Mouse (Mus musculus): ENCODE measurements at regions not wholly inside any gene's neighbourhood (a gene's known extent, or its start where the extent isn't known, plus 50 kb on each side); places are given as distances from the start of the nearest gene placed in this dataset.
A peak's percentile ranks its signal among the peaks of the same experiment; 100 is the strongest.
"Not testable (repeated sequence)": the region's sequence is repeated elsewhere in the genome, so short reads cannot be mapped to it uniquely, and the experiment has no call there.

DNA sequence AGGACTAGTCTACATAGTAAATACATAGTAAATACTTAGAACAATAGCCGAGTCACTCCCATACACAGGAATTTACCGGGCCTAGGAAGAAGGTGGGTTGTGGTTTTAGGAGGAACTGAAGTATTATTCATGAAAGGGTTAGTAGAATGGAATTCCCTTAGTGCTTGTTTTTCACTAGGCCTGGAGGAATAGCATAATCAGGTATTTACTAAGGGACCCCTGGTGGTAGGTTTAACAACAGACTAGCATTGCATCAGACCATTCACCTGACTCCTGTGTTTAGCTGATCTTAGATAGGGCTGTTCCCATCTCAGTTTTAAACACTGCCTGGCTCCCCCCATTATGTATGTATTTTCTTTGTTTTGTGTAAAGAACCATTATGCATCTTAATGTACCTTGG is 339.0 kb downstream of the Dync2h1 start:
- DNase-seq (ENCODE audit: extremely low spot score in 1 of 2, low spot score in 1 of 2), result not testable (repeated sequence)

GRCm38 (mm10) chr9:6834936-6835335 is 349.3 kb downstream of the Dync2h1 start:
- DNase-seq (ENCODE audit: extremely low spot score in 1 of 2, low spot score in 1 of 2), result not testable (repeated sequence)

- no peak for DNase-seq (ENCODE audit: extremely low spot score in 1 of 2, low spot score in 1 of 2)
Measured at GRCm38 (mm10) chr9:6834470-6834869, 349.8 kb downstream of the Dync2h1 start.

DNA sequence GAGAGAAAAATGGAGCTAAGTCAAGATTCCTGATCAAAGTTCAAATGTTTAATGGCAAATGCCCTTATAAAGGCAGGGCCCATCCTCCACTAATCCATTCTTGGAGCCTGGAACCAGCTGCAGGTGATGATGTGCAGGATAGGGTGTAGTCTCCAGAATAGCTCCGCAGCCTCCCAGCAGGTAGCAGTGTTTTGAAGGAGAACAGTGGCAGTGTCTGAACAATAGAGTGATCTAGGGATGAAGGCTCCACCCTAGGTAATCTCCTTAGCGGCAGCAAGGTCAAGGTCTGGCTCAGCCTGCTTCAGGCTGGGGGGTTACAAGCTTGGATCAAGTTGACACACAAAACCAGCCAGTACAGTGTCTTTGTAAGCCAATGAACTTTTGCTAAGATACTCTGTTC is 351.4 kb downstream of the Dync2h1 start:
- no peak for DNase-seq (ENCODE audit: extremely low spot score in 1 of 2, low spot score in 1 of 2)

- not testable (repeated sequence) for DNase-seq (ENCODE audit: extremely low spot score in 1 of 2, low spot score in 1 of 2)
Measured at GRCm38 (mm10) chr9:6831642-6832041, 352.6 kb downstream of the Dync2h1 start.

GRCm38 (mm10) chr9:6826581-6826980 is 357.7 kb downstream of the Dync2h1 start:
- no peak for DNase-seq (ENCODE audit: extremely low spot score in 1 of 2, low spot score in 1 of 2)

- DNase-seq (ENCODE audit: extremely low spot score in 1 of 2, low spot score in 1 of 2), result no peak
Measured at GRCm38 (mm10) chr9:6825609-6826008, 358.6 kb downstream of the Dync2h1 start.

DNA sequence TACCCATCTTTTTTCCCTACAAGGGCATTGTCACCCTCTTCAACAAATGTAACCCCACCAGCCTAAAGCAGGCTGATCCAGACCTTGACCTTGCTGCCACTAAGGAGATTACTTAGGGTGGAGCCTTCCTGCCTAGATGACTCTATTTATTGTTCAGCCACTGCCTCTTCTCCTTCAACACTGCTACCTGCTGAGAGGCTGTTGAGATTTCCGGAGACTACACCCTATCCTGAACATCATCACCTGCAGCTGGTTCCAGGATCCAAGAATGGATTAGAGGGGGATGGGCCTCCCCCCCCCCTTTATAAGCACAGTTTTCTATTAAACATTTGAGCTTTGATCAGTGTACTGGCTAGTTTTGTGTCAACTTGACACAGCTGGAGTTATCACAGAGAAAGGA is 360.3 kb downstream of the Dync2h1 start:
- not testable (repeated sequence) for DNase-seq (ENCODE audit: extremely low spot score in 1 of 2, low spot score in 1 of 2)

DNA sequence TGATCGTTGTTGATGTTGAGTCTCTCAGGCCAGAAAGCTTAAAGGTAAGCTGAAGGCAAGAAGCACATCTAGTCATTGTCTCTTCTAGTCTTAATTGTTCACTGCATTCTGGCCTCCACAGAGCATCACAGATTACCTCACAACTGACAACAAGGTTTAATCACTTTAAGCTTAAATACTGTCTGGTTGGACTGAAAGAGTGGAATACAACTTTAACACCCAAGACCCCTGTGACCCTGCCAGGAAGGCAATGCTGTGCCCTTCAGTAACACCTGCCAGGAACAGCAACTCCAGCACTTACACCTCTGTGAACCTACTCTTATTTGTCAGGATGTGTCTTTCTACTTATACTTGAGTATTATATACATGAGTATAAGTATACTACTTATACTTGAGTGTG is 360.7 kb downstream of the Dync2h1 start:
- DNase-seq (ENCODE audit: extremely low spot score in 1 of 2, low spot score in 1 of 2), result no peak

- no peak for DNase-seq (ENCODE audit: extremely low spot score in 1 of 2, low spot score in 1 of 2)
Measured at GRCm38 (mm10) chr9:6776671-6777070, 407.6 kb downstream of the Dync2h1 start.

- DNase-seq (ENCODE audit: extremely low spot score in 1 of 2, low spot score in 1 of 2), result no peak
Measured at GRCm38 (mm10) chr9:6741478-6741877, 442.8 kb downstream of the Dync2h1 start.

DNA sequence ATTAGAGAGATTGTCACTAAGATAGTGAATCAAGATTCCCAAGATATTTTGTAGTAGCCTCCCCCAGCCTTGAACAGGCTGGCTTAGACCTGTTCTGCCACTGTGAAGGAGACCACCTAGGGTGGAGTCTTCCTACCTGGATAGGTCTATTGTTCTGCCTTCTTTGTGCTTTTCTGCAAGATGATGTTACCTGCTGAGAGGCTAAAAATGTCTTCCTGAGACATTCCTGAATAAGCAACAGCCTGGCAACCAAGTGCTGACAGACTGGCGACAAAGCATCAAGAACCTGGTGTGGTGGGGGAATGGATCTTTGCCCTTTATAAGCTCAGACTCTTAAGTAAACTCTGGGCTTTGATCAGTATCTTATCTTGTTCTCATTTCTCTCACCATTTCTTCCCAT is 447.8 kb downstream of the Dync2h1 start:
- no peak for DNase-seq (ENCODE audit: extremely low spot score in 1 of 2, low spot score in 1 of 2)

DNA sequence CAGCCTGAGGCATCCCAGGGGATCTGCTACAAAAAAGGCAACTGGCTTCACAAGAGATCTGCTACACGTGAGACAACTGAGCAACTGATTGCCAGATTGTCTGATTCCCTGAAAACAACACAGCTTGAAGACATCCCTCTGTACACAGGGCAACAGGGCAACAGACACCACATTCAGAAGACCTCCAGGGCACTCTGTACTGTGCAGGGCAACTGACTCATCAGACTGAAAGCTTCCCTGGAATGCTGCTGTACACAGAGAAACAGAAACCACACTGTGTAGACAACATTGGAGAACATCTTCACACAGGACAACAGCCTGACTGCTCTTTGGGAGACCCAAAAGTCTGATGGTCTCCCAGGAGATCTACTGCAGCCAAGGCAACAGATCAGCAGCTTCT is 456.8 kb upstream of the Ddi1 start:
- DNase-seq (ENCODE audit: extremely low spot score in 1 of 2, low spot score in 1 of 2), result no peak

- DNase-seq (ENCODE audit: extremely low spot score in 1 of 2, low spot score in 1 of 2), result no peak
Measured at GRCm38 (mm10) chr9:6677225-6677718, 407.6 kb upstream of the Ddi1 start.

DNA sequence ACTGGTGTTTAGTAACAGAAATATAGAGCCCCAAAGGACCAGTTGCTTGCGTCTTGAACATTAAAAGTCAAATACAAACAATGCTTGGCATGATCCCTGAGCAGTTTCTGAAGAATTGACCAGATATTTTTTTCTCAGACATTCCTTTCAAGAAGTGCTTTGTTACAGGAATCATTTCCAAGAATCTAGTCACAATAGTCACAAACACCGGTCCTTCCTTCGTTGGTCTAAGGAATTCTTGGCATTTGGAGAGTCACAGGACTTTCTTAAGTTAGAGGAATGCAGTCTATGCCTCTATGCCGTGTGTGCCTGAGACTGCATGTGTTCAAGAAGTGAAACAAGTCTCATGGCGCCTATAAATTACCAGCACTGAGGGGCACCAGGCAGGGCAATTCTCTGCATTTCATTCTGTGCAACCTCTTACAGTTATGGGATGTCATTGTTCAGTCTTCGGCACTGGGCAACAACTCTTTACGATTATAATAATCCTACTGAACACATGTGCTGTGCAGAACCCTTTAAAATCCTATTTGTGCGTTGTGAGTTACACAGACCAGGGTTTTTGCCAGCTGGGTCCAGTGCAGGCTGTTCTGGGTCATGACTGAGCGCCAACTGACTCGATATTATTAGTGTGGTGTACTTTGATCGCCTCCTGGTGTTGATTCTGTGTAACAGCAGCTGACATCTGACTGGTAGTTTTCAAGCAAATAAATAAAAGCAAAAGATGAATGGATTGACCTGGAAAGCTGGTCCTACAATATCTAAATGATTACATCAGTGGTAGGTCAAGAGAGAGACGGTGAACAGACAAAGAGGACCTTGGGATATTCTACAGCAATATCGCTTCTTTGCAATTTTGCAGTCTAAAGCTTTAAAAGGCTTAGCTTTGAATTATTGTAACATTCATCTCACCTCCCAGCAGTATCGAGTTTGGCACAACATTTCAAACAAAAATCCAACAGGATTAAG is 398.6 kb upstream of the Ddi1 start:
- peak; percentile 45 to 66 for DNase-seq (ENCODE audit: extremely low spot score in 1 of 2, low spot score in 1 of 2)

- no peak for DNase-seq (ENCODE audit: extremely low spot score in 1 of 2, low spot score in 1 of 2)
Measured at GRCm38 (mm10) chr9:6665679-6666078, 396.0 kb upstream of the Ddi1 start.

DNA sequence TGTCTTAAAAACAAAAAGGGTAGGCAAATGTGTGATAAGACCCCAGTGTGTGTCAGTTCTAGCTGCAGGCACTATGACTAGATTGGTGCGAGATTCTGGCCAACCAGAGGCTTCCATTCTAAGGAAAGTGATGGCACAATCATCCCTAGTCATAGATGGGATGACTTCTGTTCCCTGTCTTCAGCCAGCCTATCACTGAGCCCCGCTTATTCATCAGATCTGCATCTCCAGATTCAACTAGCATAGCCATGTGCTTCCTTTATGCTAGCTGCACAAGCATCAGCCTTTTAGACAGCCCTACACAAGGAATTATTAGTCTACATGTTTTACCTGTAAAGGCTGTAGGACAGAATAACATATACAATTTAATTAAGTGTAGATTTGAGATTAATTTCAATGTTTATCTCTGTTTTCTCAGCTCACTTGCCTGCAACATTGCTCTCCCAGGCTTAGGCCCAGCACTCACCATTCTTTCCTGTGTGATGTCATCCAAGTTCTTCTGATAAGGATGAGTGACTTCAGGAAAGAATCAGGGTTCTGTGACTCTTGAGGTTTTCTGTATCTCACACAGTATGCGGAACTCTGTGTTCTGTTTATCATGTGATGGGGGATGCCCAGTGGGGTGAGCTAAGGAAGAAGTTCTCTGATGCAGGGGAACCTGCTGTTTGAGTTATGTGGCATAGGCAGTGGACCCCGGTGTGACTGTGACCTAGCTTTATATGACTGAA is 382.8 kb upstream of the Ddi1 start:
- DNase-seq (ENCODE audit: extremely low spot score in 1 of 2, low spot score in 1 of 2), result no peak

GRCm38 (mm10) chr9:6651572-6652236 is 382.1 kb upstream of the Ddi1 start:
- DNase-seq (ENCODE audit: extremely low spot score in 1 of 2, low spot score in 1 of 2), result no peak

DNA sequence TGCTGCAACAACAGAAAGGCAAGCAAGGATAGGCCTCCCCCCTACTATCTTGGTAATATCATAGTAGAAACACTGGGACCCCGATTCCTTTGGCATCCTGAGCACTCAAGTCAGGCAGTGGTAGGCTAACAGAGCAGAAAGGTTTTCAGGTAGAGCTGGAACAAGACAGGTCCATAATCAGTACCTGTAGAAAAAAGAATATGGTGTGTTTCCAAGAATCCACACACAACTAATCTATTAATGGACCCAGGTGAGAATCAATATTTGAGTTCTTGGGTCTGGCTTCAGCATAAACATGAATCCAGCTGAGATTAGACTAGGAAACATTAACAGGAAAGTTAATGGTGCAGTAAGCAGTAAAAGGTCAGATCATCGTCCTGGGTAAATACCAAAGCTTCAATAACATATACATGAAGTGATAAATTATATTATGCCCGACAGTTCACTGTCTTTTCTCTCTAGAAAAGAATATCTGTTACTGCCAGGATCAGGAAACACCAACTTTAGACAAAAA is 376.2 kb upstream of the Ddi1 start:
- no peak for DNase-seq (ENCODE audit: extremely low spot score in 1 of 2, low spot score in 1 of 2)

DNA sequence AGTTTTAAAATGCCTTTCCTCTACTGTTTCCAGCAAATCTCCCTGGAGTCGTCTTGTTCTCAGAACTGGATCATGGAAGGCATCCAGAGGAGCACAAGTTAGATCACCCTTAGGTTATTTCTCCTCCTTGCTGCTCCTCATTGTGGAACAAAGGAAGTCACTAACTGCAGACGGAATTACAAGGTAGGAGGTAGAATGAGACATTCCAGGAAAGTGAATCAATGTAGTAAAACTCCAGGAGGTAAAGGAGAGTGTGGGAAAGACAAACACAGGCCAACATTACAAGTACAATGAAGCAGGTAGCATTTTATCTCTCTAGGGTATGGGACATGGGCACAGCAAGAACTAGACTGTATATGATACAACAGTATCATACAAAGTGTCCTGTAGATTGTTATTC is 375.7 kb upstream of the Ddi1 start:
- no peak for DNase-seq (ENCODE audit: extremely low spot score in 1 of 2, low spot score in 1 of 2)

DNA sequence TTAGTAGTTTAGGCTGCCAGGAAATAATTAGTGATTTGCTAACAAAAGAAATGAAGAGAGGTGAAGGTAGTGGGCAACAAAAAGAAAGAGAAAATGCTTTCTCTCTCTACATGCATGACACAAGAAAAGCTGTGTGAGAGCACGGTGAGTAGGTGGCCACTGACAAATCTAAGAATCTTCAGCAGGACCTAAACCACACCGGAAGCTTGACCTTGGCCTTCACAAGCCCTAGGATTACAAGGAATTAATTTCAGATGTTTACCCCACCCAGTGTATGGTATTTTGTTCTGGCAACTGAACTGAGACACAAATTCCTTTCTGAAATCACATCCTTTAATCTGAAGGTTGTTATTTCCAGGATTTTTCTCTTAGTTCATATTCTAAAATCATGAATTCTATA is 347.5 kb upstream of the Ddi1 start:
- no peak for DNase-seq (ENCODE audit: extremely low spot score in 1 of 2, low spot score in 1 of 2)
